Mouse (Mus musculus) layer of hippocampus, adult 18-20 months (tissue): ENCODE measurements around the gene Rbfox1. TPM values are rescaled to one million over a fixed set of nuclear protein-coding genes. Genes with fewer than 3 reads are reported as not detected.

Experiments
- DNase-seq, 2 experiments: peaks; one replicate each; pipeline ENCODE4 v3.0.0; 2022; ENCODE audit warnings: low spot score in 2 of 2
- total RNA-seq, 2 experiments: library from RNA; stranded (reverse); gene quantifications; 2 replicates each; pipeline ENCODE4 v1.2.3; 2021

Rbfox1 gene
- total RNA-seq, 2 experiments from 2014 or later, result 379 to 393 TPM

DNA sequence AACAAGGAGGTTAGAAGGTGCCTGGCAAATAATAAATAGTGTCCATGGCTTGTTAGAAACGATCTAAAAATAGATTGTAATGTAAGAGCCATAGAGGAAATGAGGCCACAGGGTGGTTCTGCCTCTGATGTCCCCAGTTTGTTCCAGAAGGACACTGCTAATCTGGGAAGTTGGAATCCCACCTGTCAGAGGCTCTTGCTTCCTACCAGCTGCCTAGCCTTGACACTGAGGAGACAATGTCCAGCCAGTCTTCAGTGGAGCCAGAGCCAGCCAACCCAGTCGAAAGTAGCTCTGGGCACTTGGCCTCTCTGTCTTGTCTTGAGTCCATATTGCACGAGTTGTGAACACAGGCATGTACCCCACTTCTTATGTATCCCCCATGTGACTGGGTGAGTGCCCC, 1172.6 kb downstream of the Rbfox1 start:
- DNase-seq, result no peak

DNA sequence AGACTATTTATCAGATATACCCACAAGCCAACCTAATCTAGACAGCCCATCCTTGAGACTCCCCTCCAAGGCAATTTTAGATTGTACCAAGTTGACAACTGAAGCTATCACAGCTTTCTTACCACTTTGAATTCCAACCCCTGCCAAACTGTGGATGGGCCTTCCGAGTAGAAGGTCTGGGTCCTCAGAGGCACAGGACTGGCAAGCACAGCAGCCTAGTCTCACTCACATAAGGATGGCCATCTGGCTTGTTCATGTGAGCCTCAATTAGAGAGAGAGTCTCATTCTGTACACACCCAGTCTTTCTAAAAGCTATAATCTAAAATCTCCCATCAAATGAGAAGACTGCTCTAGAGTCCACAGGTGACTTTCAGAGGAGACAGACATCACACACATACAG, 1173.4 kb downstream of the Rbfox1 start:
- DNase-seq, result peak; percentile 51 to 72

DNA sequence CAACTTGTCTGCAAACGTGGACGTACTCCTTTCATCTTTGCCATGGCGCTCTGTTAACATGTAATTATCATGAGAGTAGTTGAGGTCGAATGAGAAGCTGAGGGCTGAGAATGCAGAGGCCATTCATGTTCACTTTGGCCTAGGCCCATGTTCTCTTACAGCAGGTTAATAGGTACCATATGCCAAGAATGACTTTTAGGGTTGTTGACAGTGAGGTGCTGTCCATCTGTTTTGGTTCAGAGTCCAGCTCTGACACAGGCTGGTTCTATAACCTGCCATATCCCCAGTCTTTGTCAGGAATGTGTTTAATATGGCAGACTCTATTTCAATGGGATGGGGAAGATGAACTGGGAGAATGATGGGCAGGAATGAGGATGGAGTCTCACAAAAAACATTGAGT, 1174.4 kb downstream of the Rbfox1 start:
- no peak for DNase-seq

DNA sequence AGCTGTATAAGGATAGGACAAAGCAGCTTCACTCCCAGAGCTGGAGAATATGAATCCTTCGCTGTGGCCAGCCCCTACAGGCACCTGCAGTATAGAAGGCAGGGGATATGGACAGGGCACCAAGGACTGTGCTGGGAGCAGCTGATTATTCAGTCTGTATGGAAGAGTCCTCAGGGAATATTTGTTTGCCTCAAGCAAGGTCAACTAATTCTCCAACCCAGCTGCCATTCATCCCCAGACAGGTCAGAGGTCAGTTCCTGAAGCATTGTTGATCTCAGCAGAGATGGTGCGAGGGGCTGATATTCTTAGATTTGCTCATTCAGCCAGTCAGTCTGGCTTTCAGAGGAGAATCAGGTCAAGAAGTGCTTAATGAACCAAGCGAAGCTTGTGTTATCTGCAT, 1175.7 kb downstream of the Rbfox1 start:
- no peak for DNase-seq

DNA sequence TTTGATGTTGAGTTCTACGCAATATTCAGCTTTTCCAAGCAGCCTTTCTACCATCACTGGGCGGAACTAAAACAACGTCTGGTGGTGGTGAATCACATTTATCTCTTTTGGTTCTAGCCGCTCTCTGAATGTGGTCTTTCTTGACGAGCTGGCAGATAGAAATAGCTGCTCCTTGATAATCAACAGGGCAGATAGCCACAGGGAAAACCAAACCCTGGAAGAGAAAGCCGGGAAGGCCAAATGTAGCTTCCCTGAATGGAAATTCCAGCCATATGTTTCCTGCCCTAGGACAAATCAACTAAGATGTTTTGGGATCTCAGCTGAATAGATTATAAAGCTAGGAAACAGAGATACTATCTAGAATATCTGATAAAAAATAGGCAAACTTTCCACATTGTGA, 1177.4 kb downstream of the Rbfox1 start:
- no peak for DNase-seq

- DNase-seq, result no peak
Measured at GRCm38 (mm10) chr16:7067109-7067508, 1182.0 kb downstream of the Rbfox1 start.

GRCm38 (mm10) chr16:7069599-7069998, 1184.4 kb downstream of the Rbfox1 start:
- no peak for DNase-seq

DNA sequence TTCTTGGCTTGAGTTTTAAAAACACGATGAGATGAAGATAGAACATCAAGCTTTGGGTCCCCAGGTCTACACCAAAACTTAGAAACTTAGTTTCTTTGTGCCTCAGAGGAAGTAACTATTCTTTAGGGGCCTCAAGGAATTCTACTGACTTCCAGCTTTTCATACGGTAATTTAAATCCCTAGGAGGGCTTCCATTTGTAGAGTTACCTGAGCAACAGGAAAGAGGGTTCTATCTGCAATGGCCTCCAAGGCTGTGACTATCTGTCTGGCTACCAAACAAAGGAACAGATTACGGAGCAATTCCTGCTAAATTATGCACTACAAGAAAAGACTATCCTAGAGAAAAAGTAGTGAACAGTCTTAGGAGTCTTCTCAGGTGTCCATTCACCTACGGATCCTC, 1189.6 kb downstream of the Rbfox1 start:
- DNase-seq, result no peak

DNA sequence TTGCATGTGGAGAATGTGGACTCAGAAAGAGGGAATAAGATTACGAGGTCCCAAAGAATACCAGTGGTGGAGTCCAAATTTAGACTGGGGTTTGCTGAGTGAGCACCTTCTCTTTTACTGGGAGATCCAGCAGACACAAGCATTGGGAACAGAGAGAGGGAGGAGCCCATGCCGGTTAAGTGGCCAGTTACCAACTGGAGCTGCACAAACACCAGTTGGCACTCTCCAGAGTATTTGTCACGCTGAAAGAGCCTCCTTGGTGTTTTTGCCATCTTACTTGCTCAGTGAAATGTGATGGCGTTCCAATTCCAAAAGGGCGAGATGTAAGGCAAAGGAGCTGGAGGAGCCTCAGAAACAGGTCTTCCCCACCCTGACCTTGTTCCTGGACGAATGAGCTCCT, 1190.6 kb downstream of the Rbfox1 start:
- no peak for DNase-seq

DNA sequence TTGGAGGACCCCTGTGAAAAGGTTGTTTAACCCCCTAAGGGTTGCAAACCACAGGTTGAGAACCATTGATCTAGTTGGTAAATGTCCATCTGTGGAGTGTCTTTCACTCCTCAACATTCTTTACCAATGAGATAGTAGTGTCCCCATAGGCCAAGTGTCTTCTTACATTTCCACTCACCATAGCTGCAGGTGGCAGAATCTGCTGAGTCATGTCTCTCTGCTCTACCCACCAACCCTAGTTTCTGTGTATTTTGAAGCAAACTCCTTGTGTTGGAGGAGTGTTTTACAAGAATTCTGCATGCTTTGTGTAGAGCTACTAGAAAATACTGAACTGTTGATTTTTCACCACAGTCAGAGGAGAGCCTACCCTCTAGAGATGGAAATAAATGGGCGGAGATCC, 1191.2 kb downstream of the Rbfox1 start:
- no peak for DNase-seq

DNA sequence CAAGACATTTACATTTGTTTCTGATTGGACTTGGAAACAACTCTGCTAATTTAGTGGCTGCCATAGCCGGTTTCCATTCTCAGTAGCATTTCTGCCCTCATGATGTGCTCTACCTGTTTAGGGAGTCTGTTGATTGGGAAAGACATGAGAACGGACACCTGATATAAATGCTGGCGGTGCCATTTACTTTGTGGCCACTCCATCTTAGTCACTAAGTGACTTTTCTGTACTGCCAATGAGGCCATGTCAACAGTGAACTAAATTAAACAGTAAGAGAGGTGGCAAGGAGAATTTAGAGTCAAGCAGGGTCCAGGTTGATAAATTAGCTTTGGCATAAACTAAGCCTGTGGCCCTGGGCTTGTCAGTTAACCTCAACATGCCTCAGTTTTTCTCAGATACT, 1191.6 kb downstream of the Rbfox1 start:
- DNase-seq, result no peak

DNA sequence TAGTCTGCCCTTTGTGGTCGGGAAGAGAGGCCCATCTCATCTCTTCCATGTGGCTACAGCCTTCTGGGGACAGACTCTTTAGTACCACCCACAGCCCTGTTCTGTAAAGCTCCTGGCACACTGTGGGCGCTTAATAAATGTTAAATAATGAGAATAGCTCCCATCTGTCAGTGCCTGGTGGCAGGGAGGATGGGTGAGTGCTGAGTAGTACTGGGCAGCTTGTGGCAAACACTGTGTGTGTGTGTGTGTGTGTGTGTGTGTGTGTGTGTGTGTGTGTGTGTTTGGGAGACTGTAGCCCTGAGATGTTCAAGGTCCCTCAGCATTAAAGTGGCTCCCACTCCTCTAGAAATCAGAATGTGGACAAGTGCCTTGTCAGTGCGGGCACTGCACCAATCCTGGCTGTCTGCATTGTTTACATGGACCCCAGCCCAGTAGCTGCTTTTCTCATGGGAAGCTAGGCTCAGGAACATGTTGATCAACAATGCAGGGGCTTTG, 1196.0 kb downstream of the Rbfox1 start:
- peak; percentile 76 to 92 for DNase-seq

- no peak for DNase-seq
Measured at GRCm38 (mm10) chr16:7081684-7082255, 1196.6 kb downstream of the Rbfox1 start.

DNA sequence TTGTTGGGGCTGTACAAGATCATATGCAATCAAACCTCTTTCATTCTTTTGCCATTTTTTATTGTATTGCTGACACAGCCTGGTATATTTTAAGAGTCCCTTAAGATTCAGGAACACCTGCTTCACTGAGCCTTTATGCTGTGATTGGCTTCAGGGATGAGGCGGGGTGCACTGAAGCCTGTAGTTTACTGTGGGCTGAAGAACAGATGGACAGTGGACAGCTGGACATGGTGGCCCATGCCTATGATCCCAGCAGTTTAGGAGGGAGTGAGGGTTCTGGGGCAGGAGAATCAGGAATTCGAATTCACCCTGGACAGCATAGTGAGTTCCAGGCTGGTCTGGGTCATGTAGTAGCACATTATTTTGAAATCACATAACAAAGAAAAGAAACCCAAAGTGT, 1198.8 kb downstream of the Rbfox1 start:
- DNase-seq, result no peak

GRCm38 (mm10) chr16:7088601-7089430, 1203.7 kb downstream of the Rbfox1 start:
- DNase-seq, result no peak

GRCm38 (mm10) chr16:7089475-7089874, 1204.3 kb downstream of the Rbfox1 start:
- no peak for DNase-seq

DNA sequence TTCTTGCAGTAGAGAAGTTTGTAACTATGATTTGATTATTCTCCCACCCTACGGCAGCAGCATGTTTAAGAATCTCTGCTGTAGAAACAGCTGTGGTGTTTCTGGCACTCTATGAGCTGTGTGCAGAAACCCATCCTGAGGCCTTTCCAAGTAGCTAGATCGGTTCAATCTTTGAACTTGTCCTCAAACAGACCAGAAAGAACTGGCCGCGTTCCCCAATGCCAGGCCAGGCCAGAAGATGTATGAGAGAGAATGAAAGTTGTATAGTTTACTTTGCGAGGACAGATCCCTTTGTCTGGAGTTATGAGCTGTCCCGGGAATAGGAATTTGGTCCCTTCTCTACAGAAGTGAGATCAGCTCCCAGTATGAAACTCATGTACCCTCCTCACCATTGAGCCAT, 1205.0 kb downstream of the Rbfox1 start:
- DNase-seq, result no peak

GRCm38 (mm10) chr16:7092811-7093210, 1207.7 kb downstream of the Rbfox1 start:
- DNase-seq, result no peak

GRCm38 (mm10) chr16:7093686-7094085, 1208.5 kb downstream of the Rbfox1 start:
- DNase-seq, result no peak

GRCm38 (mm10) chr16:7094181-7094749, 1209.1 kb downstream of the Rbfox1 start:
- no peak for DNase-seq

DNA sequence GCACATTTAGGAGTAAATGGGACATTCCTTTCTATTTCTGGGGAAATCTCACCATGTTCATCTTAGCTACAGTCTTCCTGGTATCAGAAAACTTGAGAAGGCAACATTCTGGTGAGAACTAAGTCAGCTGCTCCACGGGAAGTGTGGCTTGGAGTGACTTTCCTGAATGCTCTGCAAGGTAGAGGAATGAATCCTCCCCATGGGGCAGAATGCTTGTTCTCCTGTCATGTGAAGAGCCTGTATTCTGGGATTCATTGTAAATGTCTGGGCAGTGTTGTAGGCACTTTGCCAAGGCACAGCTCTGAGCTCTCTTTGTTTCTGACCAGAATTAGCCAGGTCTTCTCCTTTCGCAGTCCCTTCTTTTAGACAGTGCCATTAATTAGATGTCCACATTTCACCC, 1211.9 kb downstream of the Rbfox1 start:
- no peak for DNase-seq

- DNase-seq, result no peak
Measured at GRCm38 (mm10) chr16:7097951-7098710, 1213.0 kb downstream of the Rbfox1 start.
